Mouse (Mus musculus) stomach, postnatal 0 days (tissue): ENCODE results near the gene Hmgcs2. TPM values are rescaled to one million over a fixed set of nuclear protein-coding genes. Genes with fewer than 3 reads are reported as not detected.
A peak's percentile ranks its signal among the peaks of the same experiment; 100 is the strongest.

Experiments used
- ATAC-seq: fragments of 200-750 bp; cut with Nextera tagmentation; 2 replicates; pipeline ENCODE4 v1.8.0; 2017; ENCODE audit not compliant: low FRiP score, low TSS enrichment
- DNase-seq: peaks from one replicate; pipeline ENCODE4 v3.0.0-alpha.2; 2016; ENCODE audit warnings: low spot score
- H3K27ac ChIP-seq: fragments of 300-500 bp; sonication (generic); replicated peaks from 2 replicates; pipeline ENCODE4 v1.5.1; 2014; ENCODE audit warnings: mild to moderate bottlenecking, control low read depth
- H3K27me3 ChIP-seq: fragments of 300-500 bp; sonication (generic); 2 replicates; pipeline ENCODE4 v1.6.1; 2014; ENCODE audit warnings: low read length; ENCODE audit not compliant: control insufficient read depth, insufficient read depth
- H3K36me3 ChIP-seq: fragments of 300-500 bp; sonication (generic); 2 replicates; pipeline ENCODE4 v1.6.1; 2014; ENCODE audit warnings: low read length, mixed read lengths; ENCODE audit not compliant: control insufficient read depth, insufficient read depth
- H3K4me1 ChIP-seq: fragments of 300-500 bp; sonication (generic); replicated peaks from 2 replicates; pipeline ENCODE4 v1.6.1; 2014; ENCODE audit warnings: antibody characterized with exemption; ENCODE audit not compliant: control insufficient read depth, insufficient read depth
- H3K4me2 ChIP-seq: fragments of 300-500 bp; sonication (generic); replicated peaks from 2 replicates; pipeline ENCODE4 v1.6.1; 2014; ENCODE audit warnings: low read depth, mild to moderate bottlenecking, control low read depth, moderate library complexity
- H3K4me3 ChIP-seq: fragments of 300-500 bp; sonication (generic); 2 replicates; pipeline ENCODE4 v1.5.1; 2014; ENCODE audit warnings: low read depth, low read length, control low read depth
- H3K9ac ChIP-seq: fragments of 300-500 bp; sonication (generic); 2 replicates; pipeline ENCODE4 v1.6.1; 2014; ENCODE audit warnings: mild to moderate bottlenecking, low read length, control low read depth, mixed read lengths
- H3K9me3 ChIP-seq: fragments of 300-500 bp; sonication (generic); 2 replicates; pipeline ENCODE4 v1.6.1; 2016; ENCODE audit warnings: low read length; ENCODE audit not compliant: control insufficient read depth
- CTCF ChIP-seq: IDR thresholded peaks from 2 replicates; pipeline ENCODE4 v1.5.1; 2016; ENCODE audit warnings: antibody characterized with exemption, low read depth, mild to moderate bottlenecking, moderate library complexity
- EP300 ChIP-seq: optimal IDR thresholded peaks from 2 replicates; pipeline ENCODE3; 2016; ENCODE audit warnings: antibody characterized with exemption
- WGBS: fragments of 180-500 bp; shearing (Covaris S2); extraction: QIAGEN DNeasy Blood & Tissue Kit; methylation state at CpG from one replicate; pipeline ENCODE4 v1.1.7; 2014; 5-methylcytosine and 5-hydroxymethylcytosine counted together
- polyA plus RNA-seq: library from polyadenylated mRNA; unstranded; fragments of >200 nt; fragmentation: Nextera tagmentation; extraction: Ambion mirVana; gene quantifications from 2 replicates; pipeline ENCODE4 v1.2.1, GENCODE M21; 2015

Gene Hmgcs2
- polyA plus RNA-seq, 1 experiment from 2014 or later: 337 TPM

GRCm38 (mm10) chr3:98308606-98309005 lies 28.4 kb downstream of the Hmgcs2 start:
- Histone ChIP-seq H3K36me3 (no peaks in the 10 kb centered on the region), H3K9me3 (no peaks in the 10 kb centered on the region), H3K4me3 (no peak overlapping the region), H3K27ac (no peak overlapping the region), H3K9ac (no peak overlapping the region), H3K4me1 (no peaks in the 10 kb centered on the region), H3K27me3 (no peaks in the 10 kb centered on the region), H3K4me2 (no peak overlapping the region)
- DNase-seq: no peak
- no peak for TF ChIP-seq EP300
- WGBS: 87% methylated on average over 6 of the region's 6 CpGs
- ATAC-seq: no peak

DNA sequence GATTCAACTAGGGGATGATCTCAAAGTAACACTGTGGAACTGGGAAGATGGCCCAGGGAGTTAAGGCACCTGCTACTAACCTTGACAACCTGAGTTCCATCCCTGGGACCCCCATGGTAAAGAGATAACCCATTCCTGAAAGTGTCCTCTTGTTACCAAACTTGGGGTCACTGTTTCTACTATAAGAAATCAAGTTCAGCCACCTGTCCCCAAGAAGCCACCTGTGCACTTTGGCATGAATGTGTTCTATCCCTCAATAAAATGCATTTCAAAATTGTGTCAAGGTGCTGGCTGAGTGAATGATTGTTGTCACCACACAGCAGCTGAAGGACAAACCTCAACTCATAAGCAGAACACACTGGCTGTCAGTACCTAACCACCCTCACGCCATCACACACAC lies 30.2 kb downstream of the Hmgcs2 start:
- 92% methylated on average over 1 of the region's 1 CpGs for WGBS
- Histone ChIP-seq H3K4me1 (no peaks in the 10 kb centered on the region), H3K27me3 (no peaks in the 10 kb centered on the region), H3K9ac (no peak overlapping the region), H3K9me3 (no peaks in the 10 kb centered on the region), H3K27ac (no peak overlapping the region), H3K4me2 (no peak overlapping the region), H3K36me3 (no peaks in the 10 kb centered on the region), H3K4me3 (no peak overlapping the region)
- no peak for TF ChIP-seq CTCF
- no peak for TF ChIP-seq EP300
- ATAC-seq: no peak
- no peak for DNase-seq

DNA sequence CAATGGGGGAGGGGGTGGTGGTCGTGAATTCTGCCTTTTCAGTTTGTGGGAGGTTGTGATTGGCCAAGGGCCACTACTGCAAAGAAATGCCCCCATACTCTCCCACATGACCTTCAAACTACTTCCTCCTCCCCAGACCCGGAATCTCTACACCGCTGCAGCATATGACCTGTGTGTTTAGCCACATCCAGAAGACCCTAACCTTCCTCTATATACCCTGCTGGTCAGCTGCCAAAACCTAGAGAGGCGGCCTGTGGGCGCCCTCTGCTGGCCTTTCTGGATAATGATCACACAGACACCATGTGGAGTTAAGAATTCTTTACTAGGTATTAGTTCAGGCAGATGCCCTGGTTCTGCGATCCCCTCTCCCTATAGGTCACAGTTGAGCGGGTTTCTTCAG lies 32.6 kb downstream of the Hmgcs2 start:
- Histone ChIP-seq H3K4me1 (no peaks in the 10 kb centered on the region), H3K27ac (no peak overlapping the region), H3K27me3 (no peaks in the 10 kb centered on the region), H3K4me2 (no peak overlapping the region), H3K9ac (no peak overlapping the region), H3K36me3 (no peaks in the 10 kb centered on the region), H3K9me3 (no peaks in the 10 kb centered on the region), H3K4me3 (no peak overlapping the region)
- ATAC-seq (peak; percentile 20; the same call in 1 of the 2 replicates), DNase-seq (peak; percentile 65)
- TF ChIP-seq CTCF: peak; percentile 80
- TF ChIP-seq EP300: no peak
- 16% methylated on average over 6 of the region's 7 CpGs for WGBS

DNA sequence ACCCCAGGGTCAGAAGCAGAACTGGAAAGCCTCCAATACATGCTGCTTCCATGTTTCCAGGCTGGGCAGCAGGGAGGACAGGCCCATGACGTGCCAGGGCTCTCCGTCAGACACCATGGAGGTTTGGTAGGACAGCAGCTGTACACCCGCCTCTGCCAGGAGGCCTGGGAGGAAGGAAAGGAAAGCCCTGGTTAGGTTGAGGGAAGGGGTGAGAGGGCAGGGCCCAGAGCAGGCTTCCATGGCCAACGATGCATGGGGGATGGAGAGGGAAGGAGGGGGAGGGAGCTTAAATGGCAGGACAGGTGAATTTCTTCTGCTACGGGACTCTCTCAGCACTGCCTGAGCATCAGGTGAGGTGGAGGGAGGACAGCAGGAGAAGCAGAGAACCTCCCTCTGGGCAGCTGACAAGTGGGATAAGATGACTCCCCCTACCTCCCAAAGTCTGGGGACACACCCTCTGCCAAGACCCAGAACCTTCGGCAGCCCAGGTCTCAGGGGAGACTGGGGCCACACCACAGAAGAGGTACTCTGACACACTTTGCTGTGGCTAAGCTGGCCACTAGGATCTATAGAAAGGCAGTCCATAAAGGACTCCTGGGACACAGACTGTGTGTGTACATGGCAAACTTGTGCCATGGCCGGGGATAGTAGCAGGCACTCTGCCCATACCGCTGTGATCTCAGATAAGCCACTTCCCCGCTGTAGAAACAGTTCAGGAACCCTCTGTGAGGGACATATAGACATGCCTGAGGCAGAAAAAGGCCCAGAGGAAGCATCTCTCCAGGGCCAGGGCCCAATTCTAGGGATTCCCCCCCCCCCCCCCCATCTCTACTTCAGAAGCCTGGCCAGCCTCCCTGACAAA lies 33.3 kb downstream of the Hmgcs2 start:
- Histone ChIP-seq H3K27ac (no peak overlapping the region), H3K9ac (no peak overlapping the region), H3K4me2 (no peak overlapping the region), H3K4me3 (no peak overlapping the region), H3K27me3 (no peaks in the 10 kb centered on the region), H3K36me3 (no peaks in the 10 kb centered on the region), H3K9me3 (no peaks in the 10 kb centered on the region), H3K4me1 (no peaks in the 10 kb centered on the region)
- ATAC-seq (peak; percentile 14; the same call in 1 of the 2 replicates), DNase-seq (no peak)
- TF ChIP-seq CTCF (no peak), EP300 (no peak)
- 79% methylated on average over 9 of the region's 9 CpGs for WGBS

DNA sequence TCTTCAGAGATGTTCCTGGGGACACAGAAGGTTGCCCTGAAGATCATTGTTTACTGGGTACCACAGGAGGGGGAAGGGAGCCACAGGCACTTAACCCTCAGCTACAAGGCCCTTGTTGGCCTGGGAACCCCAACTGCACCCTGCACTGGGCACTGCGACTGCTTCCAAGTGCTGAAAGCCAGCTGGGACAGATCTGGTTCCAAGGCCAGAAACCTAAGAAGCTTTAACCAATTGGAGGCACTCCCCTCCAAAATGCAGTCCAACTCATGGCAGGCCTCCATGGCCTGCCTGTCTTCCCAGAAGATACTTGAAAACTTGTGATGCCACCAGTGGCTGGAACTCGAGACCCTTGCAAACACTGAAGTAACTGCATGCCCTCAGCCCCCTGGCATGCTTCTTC lies 34.9 kb downstream of the Hmgcs2 start:
- Histone ChIP-seq H3K4me3 (no peak overlapping the region), H3K9me3 (no peaks in the 10 kb centered on the region), H3K36me3 (no peaks in the 10 kb centered on the region; the same call in 1 of the 2 replicates), H3K9ac (no peak overlapping the region), H3K27me3 (no peaks in the 10 kb centered on the region), H3K4me1 (no peaks in the 10 kb centered on the region), H3K27ac (no peak overlapping the region), H3K4me2 (no peak overlapping the region)
- TF ChIP-seq EP300: no peak
- no peak for TF ChIP-seq CTCF
- 61% methylated on average over 2 of the region's 2 CpGs for WGBS
- no peak for ATAC-seq
- DNase-seq: no peak

GRCm38 (mm10) chr3:98317143-98317542 lies 36.9 kb downstream of the Hmgcs2 start:
- DNase-seq (no peak), ATAC-seq (no peak)
- Histone ChIP-seq H3K4me3 (no peak overlapping the region), H3K36me3 (no peaks in the 10 kb centered on the region; the same call in 1 of the 2 replicates), H3K4me2 (no peak overlapping the region), H3K27me3 (no peaks in the 10 kb centered on the region), H3K9ac (no peak overlapping the region), H3K27ac (no peak overlapping the region), H3K4me1 (no peaks in the 10 kb centered on the region), H3K9me3 (no peaks in the 10 kb centered on the region)
- 41% methylated on average over 3 of the region's 3 CpGs for WGBS
- TF ChIP-seq CTCF: no peak
- TF ChIP-seq EP300: no peak
